Mouse (Mus musculus) G1E (cell line): ENCODE data around the gene Cmc1. TPM values are rescaled to one million over a fixed set of nuclear protein-coding genes. Genes with fewer than 3 reads are reported as not detected.

Source experiments
- ATAC-seq: 2 replicates; pipeline ENCODE4 v1.8.0; 2016; ENCODE audit warnings: mild to moderate bottlenecking; ENCODE audit not compliant: insufficient number of reproducible peaks, poor library complexity, low FRiP score, severe bottlenecking; ENCODE audit errors: extremely low read depth
- DNase-seq: peaks from one replicate; pipeline ENCODE4 v3.0.0; 2012; ENCODE audit warnings: low spot score
- H3K27me3 ChIP-seq: 2 replicates; pipeline ENCODE4 v1.6.1; 2012; ENCODE audit warnings: mild to moderate bottlenecking, low read length, inconsistent platforms; ENCODE audit not compliant: insufficient read depth
- H3K36me3 ChIP-seq: replicated peaks from 2 replicates; pipeline ENCODE3; 2012; ENCODE audit warnings: mild to moderate bottlenecking, inconsistent platforms
- H3K4me1 ChIP-seq: 2 replicates; pipeline ENCODE4 v1.6.1; 2012; ENCODE audit warnings: low read depth, low read length, inconsistent platforms, mixed read lengths; ENCODE audit not compliant: insufficient read depth
- H3K4me3 ChIP-seq: 2 replicates; pipeline ENCODE4 v1.5.1; 2012; ENCODE audit warnings: low read depth, mild to moderate bottlenecking, inconsistent platforms, low read length, moderate library complexity, mixed read lengths
- H3K9me3 ChIP-seq: replicated peaks from 2 replicates; pipeline ENCODE4 v1.6.1; 2012; ENCODE audit warnings: inconsistent platforms
- CTCF ChIP-seq: IDR thresholded peaks from 2 replicates; pipeline ENCODE4 v1.5.1; 2012; ENCODE audit warnings: low read depth, low read length, inconsistent platforms, mixed read lengths
- GATA1 ChIP-seq: IDR thresholded peaks from 2 replicates; pipeline ENCODE4 v1.6.1; 2012; ENCODE audit warnings: borderline replicate concordance, low read length, inconsistent platforms, mixed read lengths
- GATA2 ChIP-seq: IDR thresholded peaks from 2 replicates; pipeline ENCODE4 v1.6.1; 2012; ENCODE audit warnings: low read depth, low read length, inconsistent platforms, borderline replicate concordance
- POLR2AphosphoS5 ChIP-seq: IDR thresholded peaks from 2 replicates; pipeline ENCODE4 v1.6.1; 2012; ENCODE audit warnings: low read depth, low read length, inconsistent platforms; ENCODE audit not compliant: insufficient replicate concordance
- TAL1 ChIP-seq: conservative IDR thresholded peaks from 2 replicates; pipeline ENCODE4 v1.6.1; 2012; ENCODE audit warnings: low read depth, low read length, inconsistent platforms, mixed read lengths
- polyA plus RNA-seq: library from polyadenylated mRNA; stranded (reverse); fragments of >175 nt; gene quantifications from 2 replicates; pipeline ENCODE4 v1.2.3, GENCODE M21; 2012
- total RNA-seq, 2 experiments: library from RNA; stranded (forward) in 1 of 2; stranded (reverse) in 1 of 2; fragments of 200-1000 nt in 1 of 2; fragments of >200 nt in 1 of 2; fragmentation: Nextera tagmentation in 1 of 2; gene quantifications; 2 replicates each; pipeline ENCODE4 v1.2.3; 2014 to 2017

Gene Cmc1
- total and polyA plus RNA-seq, 3 experiments: 6.6 to 88.9 (median 68.6) TPM

- DNase-seq (no peak), ATAC-seq (no peak)
- Histone ChIP-seq H3K4me1 (no peaks in the 10 kb centered on the region), H3K4me3 (no peak overlapping the region), H3K27me3 (no peaks in the 10 kb centered on the region), H3K9me3 (peaks cover 11% of the 10 kb centered on the region; the same call in 1 of the 2 replicates), H3K36me3 (no peaks in the 10 kb centered on the region)
- TF ChIP-seq POLR2AphosphoS5 (no peak), CTCF (no peak), GATA1 (no peak), GATA2 (no peak), TAL1 (no peak)
Measured at GRCm38 (mm10) chr9:118187420-118187819, 37.4 kb upstream of the Cmc1 start.

- H3K4me1 ChIP-seq: no peaks in the 10 kb centered on the region
- DNase-seq (no peak), ATAC-seq (no peak)
- H3K9me3 ChIP-seq: peaks cover 11% of the 10 kb centered on the region; the same call in 1 of the 2 replicates
- H3K36me3 ChIP-seq: no peaks in the 10 kb centered on the region
- H3K4me3 ChIP-seq: no peak overlapping the region
- H3K27me3 ChIP-seq: no peaks in the 10 kb centered on the region
- TF ChIP-seq CTCF (no peak), TAL1 (no peak), GATA2 (no peak), POLR2AphosphoS5 (no peak), GATA1 (no peak)
Measured at GRCm38 (mm10) chr9:118186776-118187175, 36.8 kb upstream of the Cmc1 start.

- no peaks in the 10 kb centered on the region for H3K36me3 ChIP-seq
- no peaks in the 10 kb centered on the region for H3K27me3 ChIP-seq
- H3K9me3 ChIP-seq: no peaks in the 10 kb centered on the region; the same call in 1 of the 2 replicates
- H3K4me3 ChIP-seq: no peak overlapping the region
- no peaks in the 10 kb centered on the region for H3K4me1 ChIP-seq
- DNase-seq (no peak), ATAC-seq (no peak)
- TF ChIP-seq GATA2 (no peak), TAL1 (no peak), CTCF (no peak), POLR2AphosphoS5 (no peak), GATA1 (no peak)
Measured at GRCm38 (mm10) chr9:118179136-118180025, 29.4 kb upstream of the Cmc1 start.

GRCm38 (mm10) chr9:118176687-118177086 lies 26.7 kb upstream of the Cmc1 start:
- no peaks in the 10 kb centered on the region; the same call in 1 of the 2 replicates for H3K9me3 ChIP-seq
- H3K36me3 ChIP-seq: no peaks in the 10 kb centered on the region
- no peaks in the 10 kb centered on the region for H3K27me3 ChIP-seq
- ATAC-seq (no peak), DNase-seq (no peak)
- no peaks in the 10 kb centered on the region for H3K4me1 ChIP-seq
- H3K4me3 ChIP-seq: no peak overlapping the region
- TF ChIP-seq CTCF: no peak
- TF ChIP-seq GATA2: no peak
- no peak for TF ChIP-seq TAL1
- no peak for TF ChIP-seq GATA1
- TF ChIP-seq POLR2AphosphoS5: no peak

- TF ChIP-seq TAL1 (no peak), CTCF (no peak)
- H3K9me3 ChIP-seq: no peaks in the 10 kb centered on the region
- no peaks in the 10 kb centered on the region for H3K4me1 ChIP-seq
- H3K27me3 ChIP-seq: no peaks in the 10 kb centered on the region
- ATAC-seq (no peak), DNase-seq (no peak)
- H3K4me3 ChIP-seq: no peak overlapping the region
- H3K36me3 ChIP-seq: peaks cover 6% of the 10 kb centered on the region
Measured at GRCm38 (mm10) chr9:118175411-118175810, 25.4 kb upstream of the Cmc1 start.

- Histone ChIP-seq H3K4me3 (no peak overlapping the region), H3K9me3 (no peaks in the 10 kb centered on the region), H3K36me3 (peaks cover 27% of the 10 kb centered on the region), H3K27me3 (no peaks in the 10 kb centered on the region), H3K4me1 (peaks cover 3% of the 10 kb centered on the region; the same call in 1 of the 2 replicates)
- TF ChIP-seq CTCF: no peak
- TF ChIP-seq POLR2AphosphoS5: no peak
- no peak for TF ChIP-seq GATA1
- no peak for TF ChIP-seq GATA2
- no peak for TF ChIP-seq TAL1
- ATAC-seq: no peak
- DNase-seq: no peak
Measured at GRCm38 (mm10) chr9:118173086-118173485, 23.1 kb upstream of the Cmc1 start.
